Mouse (Mus musculus) CH12.LX (cell line): ENCODE results near the gene Hp.

ENCODE experiments used
- CHD1 ChIP-seq: IDR thresholded peaks from 2 replicates; pipeline ENCODE4 v1.6.1; 2012; ENCODE audit warnings: low read depth, low read length, improper control_type of control experiment, inconsistent platforms
- CTCF ChIP-seq, 2 experiments: IDR thresholded peaks in 1 of 2; conservative IDR thresholded peaks in 1 of 2; 2 replicates each; pipeline ENCODE4 v1.5.1; 2011 to 2012; ENCODE audit warnings: low read depth in 2 of 2, low read length in 2 of 2, improper control_type of control experiment in 1 of 2, inconsistent platforms in 1 of 2, mild to moderate bottlenecking in 1 of 2, moderate library complexity in 1 of 2
- EP300 ChIP-seq: IDR thresholded peaks from 2 replicates; pipeline ENCODE4 v1.6.1; 2011; ENCODE audit warnings: low read length, improper control_type of control experiment
- MEF2A ChIP-seq: IDR thresholded peaks from 2 replicates; pipeline ENCODE4 v1.6.1; 2014; ENCODE audit warnings: low read depth, mild to moderate bottlenecking, inconsistent platforms, low read length, improper control_type of control experiment, borderline replicate concordance
- ZC3H11A ChIP-seq: IDR thresholded peaks from 2 replicates; pipeline ENCODE4 v1.6.1; 2012; ENCODE audit warnings: low read depth, mild to moderate bottlenecking, inconsistent platforms, low read length, improper control_type of control experiment

DNA sequence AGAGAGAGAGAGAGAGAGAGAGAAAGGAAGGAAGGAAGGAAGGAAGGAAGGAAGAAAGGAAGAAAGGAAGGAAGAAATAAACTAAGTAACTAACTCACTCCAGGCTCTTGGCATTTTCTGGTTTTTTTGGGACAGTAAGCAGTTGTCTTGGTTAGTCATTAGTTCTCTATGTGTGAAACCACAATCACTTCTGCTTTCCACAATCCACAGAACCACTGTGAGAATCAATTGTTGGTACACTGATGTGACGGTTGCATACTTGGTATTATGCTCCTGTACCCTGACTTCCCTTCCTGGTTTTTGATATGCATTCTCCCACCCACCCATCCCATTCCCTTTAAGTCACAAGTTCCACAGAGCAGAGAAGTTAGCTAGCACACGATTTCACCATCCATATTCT, 15.1 kb downstream of the Hp start:
- TF ChIP-seq ZC3H11A (no peak), EP300 (no peak), CHD1 (no peak), CTCF (conservative IDR thresholded peaks at IDR 0.05 in 1 of 2, IDR thresholded peaks at IDR 0.05 in 1 of 2; ENCODE audit: low read depth in 2 of 2, low read length in 2 of 2) (no peak), MEF2A (no peak)
